Mouse (Mus musculus) liver, embryonic 14.5 days (tissue): ENCODE results near the gene Agtpbp1. TPM values are rescaled to one million over a fixed set of nuclear protein-coding genes. Genes with fewer than 3 reads are reported as not detected.

Source experiments
- ATAC-seq: fragments of 200-750 bp; cut with Nextera tagmentation; 2 replicates; pipeline ENCODE4 v1.8.0; 2017; ENCODE audit warnings: moderate number of reproducible peaks, mild to moderate bottlenecking, moderate library complexity; ENCODE audit not compliant: insufficient read depth
- DNase-seq, 3 experiments: peaks; one replicate each; pipeline ENCODE4 v3.0.0-alpha.2; 2012 to 2013; ENCODE audit warnings: low read depth in 3 of 3, low spot score in 3 of 3
- H3K27ac ChIP-seq: fragments of 300-500 bp; sonication (generic); 2 replicates; pipeline ENCODE4 v1.5.1; 2014; ENCODE audit warnings: moderate library complexity, mild to moderate bottlenecking, control low read depth, inconsistent platforms
- H3K27me3 ChIP-seq: fragments of 300-500 bp; sonication (generic); 2 replicates; pipeline ENCODE4 v1.6.1; 2014; ENCODE audit warnings: mild to moderate bottlenecking, low read length, moderate library complexity; ENCODE audit not compliant: control insufficient read depth, insufficient read depth
- H3K36me3 ChIP-seq: fragments of 300-500 bp; sonication (generic); replicated peaks from 2 replicates; pipeline ENCODE4 v1.6.1; 2014; ENCODE audit warnings: low read depth; ENCODE audit not compliant: control insufficient read depth, insufficient read depth
- H3K4me1 ChIP-seq, 2 experiments: fragments of 200-500 bp in 1 of 2; fragments of 300-500 bp in 1 of 2; sonication (generic) in 1 of 2; replicated peaks; 2 replicates each; pipeline ENCODE4 v1.6.1; 2012 to 2014; ENCODE audit warnings: antibody characterized with exemption in 1 of 2, inconsistent platforms in 1 of 2, low read length in 1 of 2; ENCODE audit not compliant: control insufficient read depth in 2 of 2, insufficient read depth in 2 of 2
- H3K4me2 ChIP-seq: fragments of 300-500 bp; sonication (generic); 2 replicates; pipeline ENCODE4 v1.6.1; 2014; ENCODE audit warnings: low read depth, mild to moderate bottlenecking, control low read depth, moderate library complexity
- H3K4me3 ChIP-seq, 2 experiments: fragments of 200-500 bp in 1 of 2; fragments of 300-500 bp in 1 of 2; sonication (generic) in 1 of 2; 2 replicates each; pipeline ENCODE4 v1.5.1; 2012 to 2014; ENCODE audit warnings: low read depth in 2 of 2, low read length in 2 of 2, mild to moderate bottlenecking in 2 of 2, control low read depth in 1 of 2, inconsistent platforms in 1 of 2, moderate library complexity in 1 of 2; ENCODE audit not compliant: insufficient read depth in 1 of 2
- H3K9ac ChIP-seq: fragments of 300-500 bp; sonication (generic); replicated peaks from 2 replicates; pipeline ENCODE4 v1.6.1; 2014; ENCODE audit warnings: mild to moderate bottlenecking, control low read depth, moderate library complexity
- H3K9me3 ChIP-seq: fragments of 300-500 bp; sonication (generic); 2 replicates; pipeline ENCODE4 v1.6.1; 2016; ENCODE audit warnings: low read length, mixed read lengths; ENCODE audit not compliant: control insufficient read depth
- CTCF ChIP-seq: IDR thresholded peaks from 2 replicates; pipeline ENCODE4 v1.5.1; 2016; ENCODE audit warnings: antibody characterized with exemption, low read depth, control low read depth
- EP300 ChIP-seq: IDR thresholded peaks from 2 replicates; pipeline ENCODE4 v1.6.1; 2016; ENCODE audit warnings: antibody characterized with exemption, low read depth
- WGBS: fragments of 180-500 bp; shearing (Covaris S2); extraction: QIAGEN DNeasy Blood & Tissue Kit; methylation state at CpG from one replicate; pipeline ENCODE4 v1.1.7; 2014; ENCODE audit not compliant: insufficient replicate concordance; 5-methylcytosine and 5-hydroxymethylcytosine counted together
- polyA plus RNA-seq, 2 experiments: library from polyadenylated mRNA; depleted of rRNA in 1 of 2; stranded (reverse) in 1 of 2; unstranded in 1 of 2; fragments of >200 nt; fragmentation: Nextera tagmentation in 1 of 2; extraction: Ambion mirVana in 1 of 2; gene quantifications; 2 replicates each; pipeline versions ENCODE4 v1.2.1 to v1.2.3; 2012 to 2014

The Agtpbp1 gene
- polyA plus RNA-seq, 2 experiments, result 4.8 to 10.3 TPM

DNA sequence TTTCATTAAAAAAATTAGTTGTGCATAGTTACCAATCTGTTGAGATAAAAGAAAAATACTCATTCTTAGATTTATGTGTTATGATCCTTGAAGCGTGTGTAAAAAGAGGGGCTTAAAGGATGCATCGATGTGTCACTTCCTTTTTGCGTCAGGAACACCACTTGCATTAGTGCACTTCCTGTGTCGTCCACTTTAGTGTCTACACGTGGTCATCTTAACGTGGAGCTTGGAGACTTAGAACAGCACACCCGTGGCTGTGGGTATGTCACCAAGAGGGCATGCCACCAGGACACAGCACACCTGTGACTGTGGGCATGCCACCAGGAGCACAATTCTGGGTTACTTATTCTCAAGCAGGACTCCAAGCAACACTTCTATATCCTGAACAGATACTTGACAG, 137.9 kb downstream of the Agtpbp1 start:
- DNase-seq (no peak), ATAC-seq (no peak)
- no peak overlapping the region for H3K4me3 ChIP-seq
- H3K27ac ChIP-seq, result no peak overlapping the region
- H3K27me3 ChIP-seq, result no peaks in the 10 kb centered on the region
- no peaks in the 10 kb centered on the region for H3K9me3 ChIP-seq
- H3K4me1 ChIP-seq, result no peaks in the 10 kb centered on the region
- TF ChIP-seq CTCF (no peak), EP300 (no peak)
- WGBS, result 45% methylated on average over 7 of the region's 7 CpGs
- no peaks in the 10 kb centered on the region for H3K36me3 ChIP-seq
- H3K9ac ChIP-seq, result no peak overlapping the region
- H3K4me2 ChIP-seq, result no peak overlapping the region

DNA sequence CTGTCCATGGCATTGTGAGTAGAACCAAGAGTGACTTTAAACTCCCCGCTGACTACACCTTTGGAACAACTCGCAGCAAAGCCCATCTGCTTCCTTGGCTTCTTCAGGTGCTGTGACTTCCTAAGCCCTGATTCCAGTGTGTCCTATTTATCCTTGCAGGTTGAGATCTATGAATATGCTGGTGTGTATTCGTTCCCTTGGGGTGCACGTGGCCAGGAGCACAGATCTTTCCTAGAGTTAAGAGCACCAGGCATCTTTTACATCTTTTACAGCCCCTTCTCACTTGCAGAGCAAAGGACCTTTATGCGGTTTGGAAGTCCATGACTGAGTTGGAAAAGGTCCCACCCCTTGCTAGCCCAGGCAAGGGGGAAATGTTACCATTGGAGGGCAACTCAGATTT, 139.8 kb downstream of the Agtpbp1 start:
- Histone ChIP-seq H3K27me3 (no peaks in the 10 kb centered on the region), H3K9me3 (no peaks in the 10 kb centered on the region), H3K36me3 (no peaks in the 10 kb centered on the region), H3K4me3 (no peak overlapping the region), H3K9ac (no peak overlapping the region), H3K27ac (no peak overlapping the region), H3K4me1 (no peaks in the 10 kb centered on the region), H3K4me2 (no peak overlapping the region)
- WGBS, result 72% methylated on average over 5 of the region's 5 CpGs
- TF ChIP-seq EP300 (no peak), CTCF (no peak)
- ATAC-seq (no peak), DNase-seq (no peak)

DNA sequence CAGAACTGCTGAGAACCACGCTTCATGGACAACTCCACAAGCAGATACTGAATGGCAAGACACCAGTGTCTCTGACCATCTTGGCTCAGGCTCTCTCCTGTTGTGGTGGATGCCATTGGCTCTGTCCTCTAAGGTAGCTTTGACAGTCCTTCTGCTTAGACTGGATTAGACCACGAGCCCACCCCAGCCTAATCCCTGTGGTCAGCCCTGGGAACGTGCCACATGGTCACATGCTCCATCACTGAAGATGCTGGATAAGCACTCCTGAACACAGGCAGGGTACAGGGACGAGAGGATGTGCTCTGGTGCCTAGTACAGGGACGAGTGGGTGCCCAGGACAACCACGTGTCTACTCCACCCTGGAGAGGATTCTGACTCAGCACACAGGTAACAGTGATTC, 140.7 kb downstream of the Agtpbp1 start:
- 63% methylated on average over 6 of the region's 6 CpGs for WGBS
- Histone ChIP-seq H3K4me1 (no peaks in the 10 kb centered on the region), H3K9ac (no peak overlapping the region), H3K27me3 (no peaks in the 10 kb centered on the region), H3K36me3 (no peaks in the 10 kb centered on the region), H3K9me3 (no peaks in the 10 kb centered on the region), H3K27ac (no peak overlapping the region), H3K4me3 (no peak overlapping the region), H3K4me2 (no peak overlapping the region)
- TF ChIP-seq CTCF, result no peak
- no peak for DNase-seq
- ATAC-seq, result no peak

DNA sequence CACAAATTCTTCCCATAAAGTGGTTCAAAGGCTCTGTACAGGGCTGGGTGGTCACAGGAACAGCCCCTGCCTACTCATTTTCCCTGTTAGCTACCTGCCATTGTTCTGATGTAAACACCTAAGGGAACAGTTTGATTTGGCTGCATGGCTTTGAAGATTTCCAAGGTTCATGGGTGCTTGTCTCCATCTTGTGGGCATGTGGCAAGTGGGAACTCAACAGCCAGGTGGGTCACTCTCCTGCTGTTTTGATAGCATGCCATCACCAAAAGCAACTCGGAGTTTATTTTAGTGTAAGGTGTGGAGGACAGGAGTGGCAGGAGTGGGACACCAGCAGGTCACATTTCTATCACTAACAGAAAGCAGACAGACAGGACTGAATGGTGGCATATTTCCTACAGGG, 145.3 kb downstream of the Agtpbp1 start:
- 41% methylated on average over 1 of the region's 1 CpGs for WGBS
- Histone ChIP-seq H3K36me3 (no peaks in the 10 kb centered on the region), H3K4me1 (no peaks in the 10 kb centered on the region), H3K4me3 (no peak overlapping the region), H3K4me2 (no peak overlapping the region), H3K27me3 (no peaks in the 10 kb centered on the region), H3K27ac (no peak overlapping the region), H3K9me3 (no peaks in the 10 kb centered on the region), H3K9ac (no peak overlapping the region)
- ATAC-seq, result no peak
- TF ChIP-seq EP300 (no peak), CTCF (no peak)
- no peak for DNase-seq

DNA sequence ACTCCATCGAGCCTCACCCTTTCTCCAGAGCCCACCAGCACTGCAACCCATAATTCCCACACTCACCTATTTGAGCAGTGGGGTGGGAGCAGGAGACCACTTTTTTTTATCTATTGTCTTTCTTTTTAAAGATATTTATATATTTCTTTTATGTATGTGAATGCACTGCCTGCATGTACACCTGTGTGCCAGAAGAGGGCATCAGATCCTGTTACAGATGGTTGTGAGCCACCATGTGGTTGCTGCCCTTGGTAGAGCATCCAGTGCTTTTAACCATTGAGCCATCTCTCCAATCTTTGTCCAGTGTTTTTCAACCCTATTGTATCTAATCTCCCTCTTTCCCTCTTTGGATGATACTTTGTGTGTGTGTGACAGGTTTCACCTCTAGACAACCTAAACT, 150.5 kb downstream of the Agtpbp1 start:
- Histone ChIP-seq H3K9me3 (no peaks in the 10 kb centered on the region), H3K36me3 (no peaks in the 10 kb centered on the region), H3K9ac (no peak overlapping the region), H3K4me3 (no peak overlapping the region), H3K4me1 (no peaks in the 10 kb centered on the region), H3K27me3 (no peaks in the 10 kb centered on the region), H3K4me2 (no peak overlapping the region), H3K27ac (no peak overlapping the region)
- WGBS, result 75% methylated on average over 1 of the region's 1 CpGs
- ATAC-seq (no peak), DNase-seq (no peak)
- TF ChIP-seq EP300, result no peak
- peak; percentile 53 for TF ChIP-seq CTCF
